Mouse (Mus musculus) c-Kit-positive CD71-positive TER-119-negative erythroid progenitor cells, embryonic 14.5 days (primary cell): Measurements from ENCODE around the gene Cacna1d.

Source experiments
- DNase-seq: peaks from one replicate; pipeline ENCODE4 v3.0.0-alpha.2; 2013; ENCODE audit warnings: low read depth

Gene Cacna1d

DNA sequence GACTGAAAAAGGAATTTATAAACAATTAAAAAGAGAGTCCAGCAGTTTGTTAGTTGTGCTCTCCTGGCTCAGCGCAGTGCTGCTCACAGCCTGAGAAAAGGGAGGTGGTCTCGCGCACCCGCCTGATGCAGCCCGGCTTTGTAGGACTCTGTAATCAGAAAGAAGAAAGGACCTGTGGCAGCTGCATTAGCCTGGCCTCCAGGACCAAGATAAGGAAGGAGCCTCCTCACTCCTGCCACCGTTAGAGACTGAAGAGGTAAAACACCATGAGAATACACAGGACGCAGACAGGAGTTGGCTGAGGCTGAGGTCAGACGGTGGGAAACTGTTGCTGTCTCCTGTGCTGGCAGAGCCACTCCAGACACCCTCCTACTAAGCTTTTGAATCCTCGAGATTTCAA lies at the start of gene Cacna1d:
Gene Cacna1d (minus strand): TSS at position 114 of the 400 bp plus-strand sequence.
- DNase-seq: no peak

GRCm38 (mm10) chr14:30533780-30534450 lies 42.7 kb upstream of the Cacna1d start:
- no peak for DNase-seq

GRCm38 (mm10) chr14:30531896-30532295 lies 40.6 kb upstream of the Cacna1d start:
- DNase-seq: no peak

DNA sequence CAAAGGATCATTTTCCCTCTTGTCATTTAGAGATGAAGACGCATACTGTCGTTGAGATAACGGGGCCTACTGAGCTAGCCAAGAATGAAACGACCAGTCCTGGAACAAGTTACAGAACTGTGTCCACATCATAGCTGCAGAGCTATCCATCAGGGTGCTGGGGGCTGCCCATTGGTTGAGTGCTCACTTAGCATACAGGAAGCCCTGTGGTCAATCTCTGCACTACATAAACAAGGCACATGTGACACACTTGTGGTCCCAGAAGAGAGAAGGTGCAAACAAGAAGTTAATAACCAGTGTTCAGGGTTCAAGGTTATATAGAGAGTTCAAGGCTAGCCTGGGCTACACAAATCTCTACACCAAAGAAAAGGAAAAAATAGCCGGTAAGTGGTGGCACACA lies 40.2 kb upstream of the Cacna1d start:
- DNase-seq: no peak

DNA sequence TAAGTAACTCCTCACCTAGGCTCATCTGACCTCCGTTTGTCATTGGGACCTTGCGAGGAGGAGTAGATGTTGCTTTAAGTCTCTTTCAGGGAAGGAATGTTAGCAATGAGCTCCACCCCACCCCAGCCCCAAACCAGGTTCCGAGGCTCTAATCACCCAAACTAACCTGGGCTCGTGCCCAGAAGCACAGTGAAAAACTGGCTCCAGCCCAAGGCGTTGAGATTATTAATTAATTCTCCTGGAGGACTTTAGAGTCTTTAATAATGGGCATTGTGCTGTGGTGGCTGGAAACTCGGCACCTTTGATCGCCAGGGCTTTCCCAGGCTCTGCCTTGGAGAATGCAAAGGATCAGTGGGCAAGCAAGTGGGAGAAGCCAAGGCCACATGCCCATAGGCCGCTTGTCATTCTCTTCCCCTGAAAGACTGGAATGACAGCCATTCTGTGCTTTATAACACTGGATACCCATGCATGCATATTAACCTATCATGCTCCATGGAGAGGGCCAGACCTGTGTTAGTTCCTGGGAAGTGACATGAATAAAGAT lies 39.5 kb upstream of the Cacna1d start:
- DNase-seq: no peak

DNA sequence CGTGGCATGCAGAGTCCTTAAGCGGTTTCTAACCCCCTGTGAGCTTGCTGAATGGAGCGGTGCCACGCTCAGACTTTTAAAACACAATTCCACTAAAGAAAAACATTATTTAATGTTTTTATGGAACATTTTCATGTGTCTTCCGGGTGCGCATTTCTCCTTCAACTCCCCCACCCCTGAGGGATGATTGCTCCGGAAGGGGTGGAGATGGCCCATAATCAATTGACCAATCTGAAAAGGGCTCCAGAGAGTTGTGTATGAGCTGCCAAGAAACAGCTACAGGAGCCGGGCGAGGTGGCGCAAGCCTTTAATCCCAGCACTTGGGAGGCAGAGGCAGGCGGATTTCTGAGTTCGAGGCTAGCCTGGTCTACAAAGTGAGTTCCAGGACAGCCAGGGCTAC lies 38.2 kb upstream of the Cacna1d start:
- DNase-seq: no peak

DNA sequence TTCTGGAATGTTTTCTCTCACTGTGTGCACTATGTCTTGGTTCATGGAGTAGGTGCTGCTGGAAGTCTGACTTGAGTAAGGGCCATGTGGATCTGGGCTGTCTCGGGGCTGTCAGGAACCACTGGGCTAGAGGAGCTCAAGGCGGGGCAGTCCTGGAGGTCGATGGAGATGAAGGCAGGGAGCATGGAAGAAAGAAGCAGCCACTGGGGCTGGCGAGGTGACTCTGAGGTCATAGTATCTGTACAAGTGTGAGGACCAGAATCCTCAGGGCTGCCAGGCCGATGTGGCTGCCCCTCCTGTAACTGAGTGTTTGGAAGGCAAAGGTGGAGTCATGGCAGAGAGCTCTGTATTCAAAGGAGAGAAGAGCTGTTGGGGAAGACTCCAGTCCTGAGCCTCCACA lies 37.7 kb upstream of the Cacna1d start:
- no peak for DNase-seq

DNA sequence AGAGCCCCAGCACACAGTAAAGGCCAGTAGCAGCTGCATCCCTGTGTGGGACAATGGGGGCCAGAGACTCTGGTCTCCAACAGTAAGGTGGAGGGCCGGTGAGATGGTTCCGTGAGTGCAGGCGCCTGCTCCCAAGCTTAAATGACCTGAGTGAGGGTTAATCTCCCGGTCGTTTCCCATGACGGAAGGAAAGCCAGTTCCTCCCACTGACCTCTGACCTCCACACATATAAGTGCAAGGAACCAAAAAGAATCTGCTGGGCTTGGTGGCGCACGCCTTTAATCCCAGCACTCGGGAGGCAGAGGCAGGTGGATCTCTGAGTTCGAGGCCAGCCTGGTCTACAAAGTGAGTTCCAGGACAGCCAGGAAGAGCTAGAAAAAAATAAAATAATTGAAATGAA lies 37.1 kb upstream of the Cacna1d start:
- no peak for DNase-seq

GRCm38 (mm10) chr14:30523356-30523755 lies 32.1 kb upstream of the Cacna1d start:
- no peak for DNase-seq

DNA sequence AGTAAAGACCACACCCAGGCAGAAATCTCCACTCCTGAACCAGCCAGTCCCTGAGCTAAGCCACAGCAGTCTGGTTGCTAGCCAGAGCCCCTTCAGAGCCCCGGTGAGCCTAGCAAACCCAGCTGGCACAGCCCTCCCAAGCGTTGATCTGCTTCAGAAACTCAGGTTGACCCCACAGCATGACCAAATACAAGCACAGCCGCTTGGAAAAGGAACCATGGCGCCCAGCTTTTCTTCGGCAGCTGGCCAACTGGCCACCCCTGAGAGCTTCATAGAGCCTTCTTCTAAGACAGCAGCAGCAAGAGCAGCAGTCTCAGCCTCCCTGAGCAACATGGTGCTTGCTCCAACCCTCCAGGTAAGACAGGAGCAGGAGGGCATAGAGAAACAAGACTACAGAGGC lies 28.1 kb upstream of the Cacna1d start:
- DNase-seq: no peak

GRCm38 (mm10) chr14:30515931-30516723 lies 24.9 kb upstream of the Cacna1d start:
- peak; percentile 34 for DNase-seq

- peak; percentile 35 for DNase-seq
Observed at GRCm38 (mm10) chr14:30512896-30513295, 21.6 kb upstream of the Cacna1d start.

DNA sequence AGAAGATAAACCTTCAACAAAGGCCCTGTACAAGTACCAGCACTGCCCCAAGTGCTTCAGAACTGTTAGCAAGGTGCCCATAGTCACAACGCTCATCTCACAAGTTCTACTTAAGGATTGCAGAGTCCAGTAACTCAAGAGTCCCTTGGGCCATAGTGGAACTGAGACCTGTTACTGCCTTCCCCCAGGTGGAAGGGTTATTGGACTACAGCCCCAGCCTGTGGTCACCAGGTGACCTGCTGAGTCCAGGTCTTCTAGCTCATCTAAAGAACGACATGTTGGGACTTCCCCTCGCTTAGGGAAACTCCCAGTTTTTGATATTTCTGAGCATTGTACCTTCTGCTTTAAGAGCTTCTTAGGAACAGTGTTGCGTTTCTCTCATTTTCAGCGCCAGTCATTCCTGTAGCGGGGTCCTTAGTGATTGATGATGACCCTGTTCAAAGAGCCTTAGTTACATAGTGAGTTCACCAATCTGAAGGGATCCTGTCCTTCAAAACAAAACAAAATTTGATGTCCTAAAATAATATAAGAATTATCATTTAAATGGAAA lies 19.0 kb upstream of the Cacna1d start:
- no peak for DNase-seq

- no peak for DNase-seq
Observed at GRCm38 (mm10) chr14:30504990-30505389, 13.7 kb upstream of the Cacna1d start.

- DNase-seq: no peak
Observed at GRCm38 (mm10) chr14:30498202-30498601, 6.9 kb upstream of the Cacna1d start.

- no peak for DNase-seq
Observed at GRCm38 (mm10) chr14:30494998-30495397, 3.7 kb upstream of the Cacna1d start.

GRCm38 (mm10) chr14:30493276-30493675 lies 2.0 kb upstream of the Cacna1d start:
- no peak for DNase-seq

GRCm38 (mm10) chr14:30479361-30479948 lies 11.8 kb downstream of the Cacna1d start, which contains the start of gene Dcp1a:
Gene Dcp1a (plus strand): TSS chr14:30479535.
- peak; percentile 95 for DNase-seq

GRCm38 (mm10) chr14:30474416-30474815 lies 16.8 kb downstream of the Cacna1d start:
- no peak for DNase-seq

DNA sequence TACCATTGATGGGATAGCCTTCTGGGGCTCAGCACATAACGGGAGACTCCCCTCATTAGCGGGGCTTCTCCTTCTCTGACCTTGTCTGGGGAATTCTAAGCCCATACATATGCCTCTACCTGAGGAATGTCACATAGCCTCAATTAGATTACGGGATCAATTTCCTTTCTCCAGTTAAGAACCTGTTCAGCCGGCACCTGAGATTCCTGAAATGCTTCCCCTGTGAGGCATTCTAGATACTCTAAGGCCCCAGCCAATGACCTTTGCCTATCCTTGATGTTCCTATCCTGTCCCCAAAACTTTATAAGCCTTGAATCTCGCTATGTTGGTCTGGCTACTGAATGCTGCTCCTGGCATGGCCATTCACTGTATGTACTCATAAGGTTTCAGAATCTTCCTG lies 17.6 kb downstream of the Cacna1d start:
- DNase-seq: no peak

DNA sequence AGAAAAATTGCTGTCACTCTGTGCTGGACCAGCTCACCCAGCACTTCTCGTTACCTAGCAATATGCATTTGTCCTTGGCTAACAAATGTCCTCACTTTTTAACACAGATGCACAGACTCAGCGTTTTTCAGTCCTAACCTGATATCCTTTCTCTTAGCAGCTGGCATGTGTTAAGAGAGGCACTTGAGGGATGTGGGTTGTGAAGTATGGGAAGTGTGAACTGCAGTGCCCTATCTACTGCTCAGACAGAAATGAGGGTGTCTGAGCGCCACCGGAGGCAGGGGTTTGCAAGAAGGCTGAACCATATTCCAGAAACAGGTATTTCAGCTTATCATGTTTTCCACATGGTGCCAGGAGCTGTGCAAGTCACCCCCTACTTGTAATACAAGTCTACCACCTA lies 27.9 kb downstream of the Cacna1d start:
- DNase-seq: no peak

- peak; percentile 59 for DNase-seq
Observed at GRCm38 (mm10) chr14:30459891-30460523, 31.2 kb downstream of the Cacna1d start.
